Mouse (Mus musculus): ENCODE data around the gene Pip4p1. TPM values are rescaled to one million over a fixed set of nuclear protein-coding genes. Genes with fewer than 3 reads are reported as not detected.
A peak's percentile ranks its signal among the peaks of the same experiment; 100 is the strongest.
"Not testable (repeated sequence)": the region's sequence is repeated elsewhere in the genome, so short reads cannot be mapped to it uniquely, and the experiment has no call there.

Gene Pip4p1
- polyA plus RNA-seq, 1 experiment from 2014 or later: 95.1 TPM

- not testable (repeated sequence) for H3K36me3 ChIP-seq; H3K4me3 ChIP-seq; H3K4me1 ChIP-seq; H3K27me3 ChIP-seq; ATAC-seq (replicated peaks); H3K9me3 ChIP-seq; H3K4me2 ChIP-seq (replicated peaks); H3K9ac ChIP-seq (replicated peaks); H3K27ac ChIP-seq (replicated peaks)
- WGBS: 92% methylated on average over 5 of the region's 5 CpGs
Measured at GRCm38 (mm10) chr14:50958289-50958995, 27.8 kb upstream of the Pip4p1 start.

- 67% methylated on average over 3 of the region's 3 CpGs for WGBS
Measured at GRCm38 (mm10) chr14:50957146-50957545, 26.5 kb upstream of the Pip4p1 start.

GRCm38 (mm10) chr14:50956724-50957123, 26.1 kb upstream of the Pip4p1 start:
- H3K9ac ChIP-seq (replicated peaks); ATAC-seq (replicated peaks); H3K9me3 ChIP-seq; H3K4me1 ChIP-seq; H3K36me3 ChIP-seq; H3K27ac ChIP-seq (replicated peaks); H3K27me3 ChIP-seq; H3K4me2 ChIP-seq (replicated peaks); H3K4me3 ChIP-seq: not testable (repeated sequence)
- 79% methylated on average over 6 of the region's 6 CpGs for WGBS

More at GRCm38 (mm10) chr14:50957146-50957545, 26.5 kb upstream of the Pip4p1 start:
- H3K4me1 ChIP-seq; ATAC-seq (replicated peaks); H3K9ac ChIP-seq (replicated peaks); H3K27ac ChIP-seq (replicated peaks); H3K9me3 ChIP-seq; H3K27me3 ChIP-seq; H3K36me3 ChIP-seq; H3K4me2 ChIP-seq (replicated peaks); H3K4me3 ChIP-seq: not testable (repeated sequence)

- ATAC-seq (replicated peaks): peak; percentile 94
- H3K9me3 ChIP-seq; H3K27ac ChIP-seq (replicated peaks); H3K27me3 ChIP-seq; H3K9ac ChIP-seq (replicated peaks); H3K36me3 ChIP-seq; H3K4me1 ChIP-seq: not testable (repeated sequence)
- 0 out of 2 replicates have a peak within 1 kb of the TSS, but pooled peaks have one; percentile 8 for H3K4me3 ChIP-seq
- peak within 1 kb of the TSS; percentile 34 for H3K4me2 ChIP-seq (replicated peaks)
- WGBS: 6% methylated on average over 18 of the region's 19 CpGs
Measured at GRCm38 (mm10) chr14:50955942-50956508, 25.4 kb upstream of the Pip4p1 start, which contains the start of gene Pnp2. Pnp2 (plus strand) TSS chr14:50955992.

- Histone ChIP-seq H3K36me3 (peaks cover 4% of the 10 kb centered on the region; the same call in 1 of the 2 replicates), H3K27ac (replicated peaks) (no peak overlapping the region), H3K9me3 (no peaks in the 10 kb centered on the region), H3K9ac (replicated peaks) (no peak overlapping the region), H3K4me3 (no peak overlapping the region), H3K27me3 (no peaks in the 10 kb centered on the region), H3K4me2 (replicated peaks) (no peak overlapping the region), H3K4me1 (peaks cover 6% of the 10 kb centered on the region)
- WGBS: 91% methylated on average over 10 of the region's 10 CpGs
- no peak for ATAC-seq (replicated peaks)
Measured at GRCm38 (mm10) chr14:50955487-50955886, 24.8 kb upstream of the Pip4p1 start.

GRCm38 (mm10) chr14:50945526-50945925, 14.9 kb upstream of the Pip4p1 start:
- H3K9ac ChIP-seq (replicated peaks): peak overlapping the region; percentile 50; the same call in 1 of the 2 replicates
- not testable (repeated sequence) for H3K27ac ChIP-seq (replicated peaks); H3K36me3 ChIP-seq; ATAC-seq (replicated peaks); H3K9me3 ChIP-seq; H3K27me3 ChIP-seq
- H3K4me3 ChIP-seq: peak overlapping the region; percentile 50
- peaks cover 12% of the 10 kb centered on the region for H3K4me1 ChIP-seq
- H3K4me2 ChIP-seq (replicated peaks): peak overlapping the region; percentile 57
- 19% methylated on average over 3 of the region's 3 CpGs for WGBS

- H3K9me3 ChIP-seq, H3K36me3 ChIP-seq, H3K27me3 ChIP-seq: not testable (repeated sequence)
- Histone ChIP-seq H3K4me1 (peaks cover 12% of the 10 kb centered on the region), H3K4me3 (peak overlapping the region; percentile 50), H3K9ac (replicated peaks) (peak overlapping the region; percentile 50), H3K4me2 (replicated peaks) (peak overlapping the region; percentile 57), H3K27ac (replicated peaks) (peak overlapping the region; percentile 88)
- WGBS: 5% methylated on average over 6 of the region's 6 CpGs
- ATAC-seq (replicated peaks): peak; percentile 21
Measured at GRCm38 (mm10) chr14:50945081-50945480, 14.4 kb upstream of the Pip4p1 start.

- Histone ChIP-seq H3K27ac (replicated peaks) (peak overlapping the region; percentile 88), H3K4me3 (peak overlapping the region; percentile 50), H3K4me1 (peaks cover 12% of the 10 kb centered on the region), H3K9ac (replicated peaks) (peak overlapping the region; percentile 50), H3K4me2 (replicated peaks) (peak overlapping the region; percentile 57)
- ATAC-seq (replicated peaks): peak; percentile 97
- not testable (repeated sequence) for H3K27me3 ChIP-seq, H3K9me3 ChIP-seq, H3K36me3 ChIP-seq
- WGBS: 0% methylated on average over 15 of the region's 15 CpGs
Measured at GRCm38 (mm10) chr14:50944668-50945033, 14.0 kb upstream of the Pip4p1 start.

GRCm38 (mm10) chr14:50943932-50944667, 13.4 kb upstream of the Pip4p1 start, which contains the start of gene Gm49342:
Gm49342 (plus strand) TSS chr14:50944517.
- Histone ChIP-seq H3K27ac (replicated peaks) (peak within 1 kb of the TSS; percentile 88), H3K4me1 (peaks cover 12% of the 10 kb centered on the region), H3K9me3 (no peaks in the 10 kb centered on the region), H3K27me3 (no peaks in the 10 kb centered on the region), H3K4me2 (replicated peaks) (peak within 1 kb of the TSS; percentile 57), H3K9ac (replicated peaks) (peak within 1 kb of the TSS; percentile 50), H3K36me3 (no peaks in the 10 kb centered on the region), H3K4me3 (peak within 1 kb of the TSS; percentile 50)
- 17% methylated on average over 31 of the region's 31 CpGs for WGBS
- ATAC-seq (replicated peaks): peak; percentile 97

- ATAC-seq (replicated peaks): no peak
- Histone ChIP-seq H3K9ac (replicated peaks) (no peak overlapping the region), H3K27me3 (no peaks in the 10 kb centered on the region), H3K4me3 (no peak overlapping the region), H3K9me3 (no peaks in the 10 kb centered on the region), H3K27ac (replicated peaks) (no peak overlapping the region), H3K4me1 (0 out of 2 replicates have a peak, but pooled peaks cover 2% of the 10 kb centered on the region), H3K36me3 (no peaks in the 10 kb centered on the region), H3K4me2 (replicated peaks) (no peak overlapping the region)
- 49% methylated on average over 2 of the region's 2 CpGs for WGBS
Measured at GRCm38 (mm10) chr14:50938940-50939339, 8.3 kb upstream of the Pip4p1 start.

GRCm38 (mm10) chr14:50938119-50938908, 7.7 kb upstream of the Pip4p1 start:
- H3K4me2 ChIP-seq (replicated peaks): no peak overlapping the region
- no peak overlapping the region for H3K9ac ChIP-seq (replicated peaks)

More at GRCm38 (mm10) chr14:50938119-50938908, 7.7 kb upstream of the Pip4p1 start:
- Histone ChIP-seq H3K4me3 (no peak overlapping the region), H3K9me3 (no peaks in the 10 kb centered on the region), H3K27me3 (no peaks in the 10 kb centered on the region), H3K27ac (replicated peaks) (no peak overlapping the region), H3K4me1 (no peaks in the 10 kb centered on the region), H3K36me3 (no peaks in the 10 kb centered on the region)
- WGBS: 84% methylated on average over 3 of the region's 3 CpGs
- no peak for ATAC-seq (replicated peaks)
